Mouse (Mus musculus): Measurements from ENCODE around the gene Slc10a7. TPM values are rescaled to one million over a fixed set of nuclear protein-coding genes. Genes with fewer than 3 reads are reported as not detected.

Slc10a7 gene
- polyA plus RNA-seq, 1 experiment from 2014 or later, result 22.8 TPM

DNA sequence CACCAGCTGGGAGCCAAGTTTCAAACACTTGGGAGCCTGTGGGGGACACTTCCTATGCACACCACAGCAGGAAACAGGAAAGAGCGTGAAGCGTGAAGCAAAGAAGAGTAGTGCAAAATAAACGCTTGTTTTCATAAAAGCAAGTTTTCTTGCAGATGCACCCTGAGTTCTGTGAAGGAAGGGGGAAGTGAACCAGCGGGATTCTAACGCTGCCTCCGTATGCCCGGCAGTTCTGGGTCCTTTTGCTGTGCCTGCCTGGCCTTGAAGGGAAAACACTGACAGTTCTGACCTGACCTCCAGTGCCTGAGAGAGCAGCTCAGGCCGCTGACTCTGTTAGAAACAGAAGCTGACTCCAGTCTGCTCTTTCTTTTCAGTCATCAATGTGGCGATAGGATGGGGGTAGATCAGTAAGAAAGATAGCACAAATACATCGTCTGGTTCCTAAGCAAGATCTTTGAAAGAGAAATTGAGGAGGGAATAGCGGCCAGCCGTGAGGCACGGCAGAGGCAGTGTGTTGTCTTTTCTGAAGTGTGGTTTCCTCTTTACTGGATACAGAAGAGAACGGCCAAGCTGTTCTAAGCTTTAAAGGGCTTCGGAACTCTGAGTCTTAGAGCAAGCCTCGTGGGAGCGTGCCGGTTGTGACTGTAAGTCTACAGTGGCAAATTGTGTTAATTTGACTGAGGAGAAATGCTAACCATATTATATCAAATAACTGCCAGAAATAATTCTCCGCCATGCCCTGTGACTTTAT is 121.4 kb downstream of the Slc10a7 start:
- Histone ChIP-seq H3K27me3 (no peaks in the 10 kb centered on the region), H3K4me1 (peaks cover 23% of the 10 kb centered on the region), H3K4me3 (no peak overlapping the region), H3K9ac (no peak overlapping the region), H3K36me3 (0 out of 2 replicates have a peak, but pooled peaks cover 4% of the 10 kb centered on the region), H3K27ac (peak overlapping the region; percentile 49; the same call in 1 of the 2 replicates), H3K4me2 (replicated peaks) (no peak overlapping the region), H3K9me3 (no peaks in the 10 kb centered on the region; the same call in 1 of the 2 replicates)
- WGBS, result 63% methylated on average over 19 of the region's 19 CpGs
- no peak for ATAC-seq (ENCODE audit: low FRiP score, low read depth)

- ATAC-seq (ENCODE audit: low FRiP score, low read depth), result no peak
- Histone ChIP-seq H3K4me3 (no peak overlapping the region), H3K27me3 (no peaks in the 10 kb centered on the region), H3K9ac (no peak overlapping the region), H3K4me2 (replicated peaks) (no peak overlapping the region), H3K9me3 (no peaks in the 10 kb centered on the region; the same call in 1 of the 2 replicates), H3K4me1 (peaks cover 23% of the 10 kb centered on the region), H3K36me3 (0 out of 2 replicates have a peak, but pooled peaks cover 4% of the 10 kb centered on the region), H3K27ac (no peak overlapping the region)
- 57% methylated on average over 12 of the region's 12 CpGs for WGBS
These were observed 123.9 kb downstream of the Slc10a7 start for GRCm38 (mm10) chr8:78633012-78633411.

GRCm38 (mm10) chr8:78634018-78634417 is 124.9 kb downstream of the Slc10a7 start:
- H3K4me2 ChIP-seq (replicated peaks), result no peak overlapping the region
- 47% methylated on average over 3 of the region's 3 CpGs for WGBS

DNA sequence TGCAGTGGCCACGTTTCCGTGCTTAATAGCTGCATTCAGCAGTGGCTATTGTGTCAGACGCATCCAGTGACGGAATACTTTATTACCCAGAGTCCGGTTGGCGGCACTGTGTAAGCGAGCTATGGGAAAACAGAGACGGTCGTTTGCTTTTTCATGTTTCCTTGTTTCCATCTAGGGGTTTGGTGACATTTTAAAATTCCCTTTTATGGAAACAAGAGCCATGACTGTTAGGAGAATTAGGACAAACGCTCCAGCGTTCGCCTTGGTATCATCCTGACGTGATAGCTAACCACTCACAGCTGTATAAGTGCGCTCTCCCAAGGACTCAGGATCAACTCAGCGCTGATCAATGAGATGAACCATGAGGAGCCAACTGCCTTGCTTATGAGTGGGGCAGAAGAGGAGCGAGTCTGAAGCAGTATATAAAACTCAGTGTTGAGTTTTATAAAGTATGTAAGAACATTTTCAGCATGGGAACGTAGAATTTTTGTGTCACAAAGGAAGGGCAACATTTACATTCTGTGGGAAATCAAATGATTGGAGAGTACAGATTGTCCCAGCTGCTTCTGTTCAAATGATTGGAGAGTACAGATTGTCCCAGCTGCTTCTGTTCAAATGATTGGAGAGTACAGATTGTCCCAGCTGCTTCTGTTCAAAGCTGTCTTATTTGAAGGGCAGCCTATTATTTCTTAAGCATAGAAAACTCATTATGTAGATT is 125.5 kb downstream of the Slc10a7 start:
- Histone ChIP-seq H3K4me2 (replicated peaks) (no peak overlapping the region), H3K27me3 (no peaks in the 10 kb centered on the region), H3K4me1 (peaks cover 23% of the 10 kb centered on the region), H3K4me3 (no peak overlapping the region), H3K9ac (no peak overlapping the region), H3K36me3 (0 out of 2 replicates have a peak, but pooled peaks cover 4% of the 10 kb centered on the region), H3K9me3 (no peaks in the 10 kb centered on the region), H3K27ac (no peak overlapping the region)
- 46% methylated on average over 17 of the region's 17 CpGs for WGBS
- 0 out of 2 replicates have a peak, but pooled peaks have one; percentile 44 for ATAC-seq (ENCODE audit: low FRiP score, low read depth)

More at GRCm38 (mm10) chr8:78634018-78634417, 124.9 kb downstream of the Slc10a7 start:
- Histone ChIP-seq H3K4me3 (no peak overlapping the region), H3K9ac (no peak overlapping the region), H3K36me3 (0 out of 2 replicates have a peak, but pooled peaks cover 4% of the 10 kb centered on the region), H3K27me3 (no peaks in the 10 kb centered on the region), H3K4me1 (peaks cover 23% of the 10 kb centered on the region), H3K9me3 (no peaks in the 10 kb centered on the region; the same call in 1 of the 2 replicates), H3K27ac (no peak overlapping the region)
- no peak for ATAC-seq (ENCODE audit: low FRiP score, low read depth)

- Histone ChIP-seq H3K36me3 (0 out of 2 replicates have a peak, but pooled peaks cover 4% of the 10 kb centered on the region), H3K4me3 (no peak overlapping the region), H3K9ac (no peak overlapping the region), H3K9me3 (no peaks in the 10 kb centered on the region), H3K4me2 (replicated peaks) (no peak overlapping the region), H3K27me3 (no peaks in the 10 kb centered on the region), H3K4me1 (peaks cover 18% of the 10 kb centered on the region), H3K27ac (no peak overlapping the region)
- ATAC-seq (ENCODE audit: low FRiP score, low read depth), result no peak
- 52% methylated on average over 8 of the region's 8 CpGs for whole genome bisulfite sequencing
These were observed 126.2 kb downstream of the Slc10a7 start for GRCm38 (mm10) chr8:78635241-78635771.

DNA sequence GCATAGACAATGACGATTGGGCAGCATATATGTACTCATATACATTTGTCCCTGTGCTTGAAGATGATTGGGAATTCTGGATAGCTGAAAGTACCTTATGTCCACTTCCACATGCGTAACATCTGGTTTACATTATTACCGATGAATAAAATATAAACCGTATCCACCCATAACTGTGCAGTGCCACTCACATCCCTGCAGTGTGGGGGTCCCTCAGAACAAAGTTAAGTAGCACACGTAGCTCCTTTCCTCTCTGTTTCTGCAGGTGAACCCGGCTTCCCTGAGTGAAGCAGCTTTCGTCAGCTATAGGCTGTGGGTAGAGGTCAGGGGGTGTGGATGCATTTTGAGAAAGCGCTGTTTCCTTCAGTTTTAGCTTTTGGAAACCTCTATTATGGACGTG is 132.8 kb downstream of the Slc10a7 start:
- H3K27ac ChIP-seq, result no peak overlapping the region
- H3K27me3 ChIP-seq, result no peaks in the 10 kb centered on the region
- H3K9ac ChIP-seq, result peak overlapping the region; percentile 43; the same call in 1 of the 2 replicates
- peaks cover 5% of the 10 kb centered on the region for H3K9me3 ChIP-seq
- H3K4me2 ChIP-seq (replicated peaks), result 0 out of 2 replicates have a peak overlapping the region, but pooled peaks have one; percentile 19
- no peak for ATAC-seq (ENCODE audit: low FRiP score, low read depth)
- H3K4me1 ChIP-seq, result peaks cover 30% of the 10 kb centered on the region
- H3K4me3 ChIP-seq, result no peak overlapping the region
- H3K36me3 ChIP-seq, result peaks cover 5% of the 10 kb centered on the region
- 42% methylated on average over 9 of the region's 9 CpGs for WGBS

GRCm38 (mm10) chr8:78642376-78642775 is 133.2 kb downstream of the Slc10a7 start:
- H3K4me1 ChIP-seq, result peaks cover 34% of the 10 kb centered on the region
- no peak for ATAC-seq (ENCODE audit: low FRiP score, low read depth)
- no peak overlapping the region for H3K4me3 ChIP-seq
- peak overlapping the region; percentile 43; the same call in 1 of the 2 replicates for H3K9ac ChIP-seq
- H3K4me2 ChIP-seq (replicated peaks), result no peak overlapping the region
- H3K27ac ChIP-seq, result no peak overlapping the region
- H3K9me3 ChIP-seq, result peaks cover 5% of the 10 kb centered on the region
- no peaks in the 10 kb centered on the region for H3K27me3 ChIP-seq
- WGBS, result 34% methylated on average over 5 of the region's 5 CpGs
- peaks cover 5% of the 10 kb centered on the region for H3K36me3 ChIP-seq

- no peak overlapping the region for H3K4me2 ChIP-seq (replicated peaks)
- no peak overlapping the region for H3K27ac ChIP-seq
- peaks cover 33% of the 10 kb centered on the region for H3K4me1 ChIP-seq
- ATAC-seq (ENCODE audit: low FRiP score, low read depth), result no peak
- H3K9me3 ChIP-seq, result peaks cover 5% of the 10 kb centered on the region
- 63% methylated on average over 8 of the region's 8 CpGs for WGBS
- peaks cover 5% of the 10 kb centered on the region for H3K36me3 ChIP-seq
- H3K27me3 ChIP-seq, result no peaks in the 10 kb centered on the region
- no peak overlapping the region for H3K4me3 ChIP-seq
- H3K9ac ChIP-seq, result no peak overlapping the region
These were observed 138.0 kb downstream of the Slc10a7 start for GRCm38 (mm10) chr8:78647000-78647656.

GRCm38 (mm10) chr8:78647846-78648245 is 138.7 kb downstream of the Slc10a7 start:
- Histone ChIP-seq H3K9me3 (peaks cover 5% of the 10 kb centered on the region), H3K36me3 (peaks cover 5% of the 10 kb centered on the region), H3K27ac (no peak overlapping the region), H3K4me1 (peaks cover 34% of the 10 kb centered on the region), H3K9ac (no peak overlapping the region), H3K4me2 (replicated peaks) (no peak overlapping the region), H3K4me3 (no peak overlapping the region), H3K27me3 (no peaks in the 10 kb centered on the region)
- ATAC-seq (ENCODE audit: low FRiP score, low read depth), result no peak
- WGBS, result 59% methylated on average over 4 of the region's 4 CpGs

DNA sequence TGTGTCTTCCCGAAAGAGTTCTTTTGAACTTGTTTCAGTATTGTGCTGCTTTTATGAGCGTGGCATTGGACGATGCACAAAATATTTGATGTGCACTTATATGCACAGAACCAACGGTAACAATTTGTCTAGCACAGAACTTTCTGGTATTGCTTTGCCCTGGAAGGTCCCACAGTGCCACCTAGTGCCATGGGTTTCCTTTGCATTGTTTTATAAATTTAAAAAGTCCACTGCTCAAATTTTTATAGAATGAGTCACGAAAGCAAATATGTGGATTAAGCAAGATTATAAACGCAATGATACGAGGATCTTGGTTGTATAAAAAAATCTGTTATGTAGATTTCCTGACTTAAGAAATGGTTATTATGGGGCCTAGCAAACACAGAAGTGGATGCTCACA is 139.8 kb downstream of the Slc10a7 start:
- no peak for ATAC-seq (ENCODE audit: low FRiP score, low read depth)
- no peak overlapping the region for H3K9ac ChIP-seq
- no peaks in the 10 kb centered on the region for H3K27me3 ChIP-seq
- peaks cover 5% of the 10 kb centered on the region for H3K9me3 ChIP-seq
- no peak overlapping the region for H3K27ac ChIP-seq
- H3K4me1 ChIP-seq, result peaks cover 26% of the 10 kb centered on the region
- H3K4me3 ChIP-seq, result no peak overlapping the region
- peaks cover 5% of the 10 kb centered on the region for H3K36me3 ChIP-seq
- H3K4me2 ChIP-seq (replicated peaks), result no peak overlapping the region
- 32% methylated on average over 7 of the region's 7 CpGs for WGBS

DNA sequence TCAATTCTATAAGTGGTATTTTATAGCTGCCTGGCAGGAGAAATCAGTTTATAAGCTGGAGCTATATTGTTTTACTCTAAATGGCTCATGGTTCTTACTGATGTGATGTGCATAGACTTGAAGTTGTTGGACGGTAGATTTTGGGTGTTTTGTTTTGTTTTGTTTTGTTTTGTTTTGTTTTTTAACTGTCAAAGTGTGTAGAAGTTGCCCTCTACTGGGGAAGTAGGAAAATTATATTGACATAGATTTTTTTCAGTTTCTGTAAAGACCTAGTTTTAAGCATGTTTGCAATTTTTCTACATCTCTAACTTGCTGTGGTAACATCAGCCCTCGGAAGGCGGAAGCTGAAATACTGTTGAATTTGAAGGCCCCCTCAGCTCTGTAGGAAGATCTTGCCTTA is 142.5 kb downstream of the Slc10a7 start:
- ATAC-seq (ENCODE audit: low FRiP score, low read depth), result no peak
- Histone ChIP-seq H3K9me3 (no peaks in the 10 kb centered on the region), H3K9ac (no peak overlapping the region), H3K4me3 (no peak overlapping the region), H3K4me1 (peaks cover 35% of the 10 kb centered on the region), H3K4me2 (replicated peaks) (no peak overlapping the region), H3K27ac (no peak overlapping the region), H3K36me3 (no peaks in the 10 kb centered on the region), H3K27me3 (no peaks in the 10 kb centered on the region)
- 70% methylated on average over 3 of the region's 3 CpGs for WGBS
